Mouse (Mus musculus): Measurements from ENCODE around the gene Tmem117. TPM values are rescaled to one million over a fixed set of nuclear protein-coding genes. Genes with fewer than 3 reads are reported as not detected.

The Tmem117 gene
- polyA plus RNA-seq (2012; ENCODE audit: insufficient read depth, low replicate concordance) = 0.18 TPM in 1 of 2 replicates, not detected in the other

- Histone ChIP-seq H3K9me3 (peaks cover 10% of the 10 kb centered on the region), H3K36me3 (replicated peaks; ENCODE audit: low read length) (no peaks in the 10 kb centered on the region), H3K4me1 (peaks cover 22% of the 10 kb centered on the region), H3K4me3 (replicated peaks) (peak within 1 kb of the TSS; percentile 93), H3K27me3 (replicated peaks) (peaks cover 77% of the 10 kb centered on the region)
- TF ChIP-seq GATA1 (IDR thresholded peaks at IDR 0.05; ENCODE audit: borderline replicate concordance, low read length) (no peak), FLI1 (IDR thresholded peaks at IDR 0.05; ENCODE audit: low read length) (no peak)
These were observed at the start of gene Tmem117 for GRCm38 (mm10) chr15:94628830-94629601. Gene Tmem117 (plus strand): TSS chr15:94629232.

GRCm38 (mm10) chr15:94582000-94582593, 46.9 kb upstream of the Tmem117 start:
- peaks cover 95% of the 10 kb centered on the region for H3K36me3 ChIP-seq (replicated peaks; ENCODE audit: low read length)
- H3K27me3 ChIP-seq (replicated peaks) = no peaks in the 10 kb centered on the region
- TF ChIP-seq GATA1 (IDR thresholded peaks at IDR 0.05; ENCODE audit: borderline replicate concordance, low read length) (no peak), FLI1 (IDR thresholded peaks at IDR 0.05; ENCODE audit: low read length) (no peak)
- H3K9me3 ChIP-seq = no peaks in the 10 kb centered on the region
- peaks cover 32% of the 10 kb centered on the region for H3K4me1 ChIP-seq
- H3K4me3 ChIP-seq (replicated peaks) = no peak overlapping the region

GRCm38 (mm10) chr15:94583153-94583552, 45.9 kb upstream of the Tmem117 start:
- no peaks in the 10 kb centered on the region for H3K9me3 ChIP-seq
- no peak for TF ChIP-seq GATA1 (IDR thresholded peaks at IDR 0.05; ENCODE audit: borderline replicate concordance, low read length)
- TF ChIP-seq FLI1 (IDR thresholded peaks at IDR 0.05; ENCODE audit: low read length) = no peak
- no peaks in the 10 kb centered on the region for H3K27me3 ChIP-seq (replicated peaks)
- H3K36me3 ChIP-seq (replicated peaks; ENCODE audit: low read length) = peaks cover 93% of the 10 kb centered on the region
- peaks cover 28% of the 10 kb centered on the region for H3K4me1 ChIP-seq
- H3K4me3 ChIP-seq (replicated peaks) = no peak overlapping the region

- Histone ChIP-seq H3K9me3 (no peaks in the 10 kb centered on the region), H3K4me3 (replicated peaks) (no peak overlapping the region), H3K27me3 (replicated peaks) (no peaks in the 10 kb centered on the region), H3K4me1 (peaks cover 28% of the 10 kb centered on the region), H3K36me3 (replicated peaks; ENCODE audit: low read length) (peaks cover 82% of the 10 kb centered on the region)
- TF ChIP-seq FLI1 (IDR thresholded peaks at IDR 0.05; ENCODE audit: low read length) = no peak
- TF ChIP-seq GATA1 (IDR thresholded peaks at IDR 0.05; ENCODE audit: borderline replicate concordance, low read length) = no peak
These were observed 44.3 kb upstream of the Tmem117 start for GRCm38 (mm10) chr15:94584738-94585137.

- H3K9me3 ChIP-seq = no peaks in the 10 kb centered on the region
- no peak for TF ChIP-seq FLI1 (IDR thresholded peaks at IDR 0.05; ENCODE audit: low read length)
- TF ChIP-seq GATA1 (IDR thresholded peaks at IDR 0.05; ENCODE audit: borderline replicate concordance, low read length) = no peak
- peaks cover 53% of the 10 kb centered on the region for H3K4me1 ChIP-seq
- no peaks in the 10 kb centered on the region for H3K27me3 ChIP-seq (replicated peaks)
- H3K4me3 ChIP-seq (replicated peaks) = peak overlapping the region; percentile 99
- H3K36me3 ChIP-seq (replicated peaks; ENCODE audit: low read length) = peaks cover 49% of the 10 kb centered on the region
These were observed 41.0 kb upstream of the Tmem117 start for GRCm38 (mm10) chr15:94587826-94588715.

- TF ChIP-seq GATA1 (IDR thresholded peaks at IDR 0.05; ENCODE audit: borderline replicate concordance, low read length) = no peak
- no peak for TF ChIP-seq FLI1 (IDR thresholded peaks at IDR 0.05; ENCODE audit: low read length)
- H3K36me3 ChIP-seq (replicated peaks; ENCODE audit: low read length) = peaks cover 35% of the 10 kb centered on the region
- H3K4me1 ChIP-seq = peaks cover 54% of the 10 kb centered on the region
- peak within 1 kb of the TSS; percentile 99 for H3K4me3 ChIP-seq (replicated peaks)
- H3K27me3 ChIP-seq (replicated peaks) = no peaks in the 10 kb centered on the region
- no peaks in the 10 kb centered on the region for H3K9me3 ChIP-seq
These were observed 39.6 kb upstream of the Tmem117 start, which contains the start of gene Twf1 for GRCm38 (mm10) chr15:94589219-94590075. Gene Twf1 (minus strand): TSS chr15:94589889.

GRCm38 (mm10) chr15:94590083-94590482, 38.9 kb upstream of the Tmem117 start:
- H3K36me3 ChIP-seq (replicated peaks; ENCODE audit: low read length) = peaks cover 29% of the 10 kb centered on the region
- H3K9me3 ChIP-seq = no peaks in the 10 kb centered on the region
- H3K4me3 ChIP-seq (replicated peaks) = peak overlapping the region; percentile 99
- peaks cover 51% of the 10 kb centered on the region for H3K4me1 ChIP-seq
- H3K27me3 ChIP-seq (replicated peaks) = no peaks in the 10 kb centered on the region
- TF ChIP-seq FLI1 (IDR thresholded peaks at IDR 0.05; ENCODE audit: low read length) (no peak), GATA1 (IDR thresholded peaks at IDR 0.05; ENCODE audit: borderline replicate concordance, low read length) (no peak)

- Histone ChIP-seq H3K4me1 (peaks cover 51% of the 10 kb centered on the region), H3K27me3 (replicated peaks) (no peaks in the 10 kb centered on the region), H3K36me3 (replicated peaks; ENCODE audit: low read length) (peaks cover 16% of the 10 kb centered on the region), H3K9me3 (no peaks in the 10 kb centered on the region), H3K4me3 (replicated peaks) (peak overlapping the region; percentile 59)
- TF ChIP-seq FLI1 (IDR thresholded peaks at IDR 0.05; ENCODE audit: low read length) = no peak
- no peak for TF ChIP-seq GATA1 (IDR thresholded peaks at IDR 0.05; ENCODE audit: borderline replicate concordance, low read length)
These were observed 37.7 kb upstream of the Tmem117 start for GRCm38 (mm10) chr15:94591356-94591755.

GRCm38 (mm10) chr15:94593586-94593985, 35.4 kb upstream of the Tmem117 start:
- TF ChIP-seq GATA1 (IDR thresholded peaks at IDR 0.05; ENCODE audit: borderline replicate concordance, low read length) (no peak), FLI1 (IDR thresholded peaks at IDR 0.05; ENCODE audit: low read length) (no peak)
- no peak overlapping the region for H3K4me3 ChIP-seq (replicated peaks)
- no peaks in the 10 kb centered on the region for H3K27me3 ChIP-seq (replicated peaks)
- H3K9me3 ChIP-seq = no peaks in the 10 kb centered on the region
- H3K4me1 ChIP-seq = peaks cover 53% of the 10 kb centered on the region
- H3K36me3 ChIP-seq (replicated peaks; ENCODE audit: low read length) = no peaks in the 10 kb centered on the region
